Mouse (Mus musculus): ENCODE data around the gene Ndufa10.

DNA sequence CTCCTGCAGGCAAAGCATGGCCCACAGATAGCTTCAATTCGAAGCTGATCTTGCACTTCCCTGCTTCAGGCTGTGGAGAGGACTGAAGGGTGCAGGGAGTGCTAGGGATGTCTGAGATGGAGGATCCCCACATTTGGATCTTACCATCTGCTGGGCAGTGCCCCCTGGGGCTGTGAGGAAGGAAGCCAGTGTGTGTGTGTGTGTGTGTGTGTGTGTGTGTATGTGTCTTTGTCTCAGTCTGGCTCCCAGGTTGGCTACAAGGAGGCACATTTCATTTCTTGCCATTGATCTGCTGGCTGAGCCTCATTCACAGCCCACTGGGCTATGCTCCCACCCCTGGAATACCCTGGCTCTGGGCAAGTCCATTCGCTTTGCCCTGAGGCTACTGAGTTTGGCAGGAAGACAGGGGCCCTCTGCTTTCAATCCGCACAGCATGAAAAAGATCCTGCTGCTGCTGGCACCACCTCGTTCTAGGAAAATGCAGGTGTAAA, 36.8 kb downstream of the Ndufa10 start:
- TF ChIP-seq CTCF (IDR thresholded peaks at IDR 0.05; ENCODE audit: borderline replicate concordance, insufficient read depth, low read length) (no peak), POLR2A (IDR thresholded peaks at IDR 0.05; ENCODE audit: low read depth, low read length) (no peak)

Data from embryonic fibroblast, embryonic 13.5 days (primary cell).